Mouse (Mus musculus) embryonic facial prominence, embryonic 11.5 days (tissue): Measurements from ENCODE around the gene Syt1. TPM values are rescaled to one million over a fixed set of nuclear protein-coding genes. Genes with fewer than 3 reads are reported as not detected.

Experiments
- ATAC-seq: fragments of 200-750 bp; cut with Nextera tagmentation; replicated peaks from 2 replicates; pipeline ENCODE4 v1.8.0; 2017; ENCODE audit warnings: low read depth; ENCODE audit not compliant: insufficient number of reproducible peaks, low FRiP score, low TSS enrichment
- DNase-seq: peaks from one replicate; pipeline ENCODE4 v3.0.0-alpha.2; 2015; ENCODE audit warnings: low spot score
- H3K27ac ChIP-seq: fragments of 300-500 bp; sonication (generic); replicated peaks from 2 replicates; pipeline ENCODE4 v1.5.1; 2014; ENCODE audit warnings: mild to moderate bottlenecking, low read depth, low read length, control low read depth
- H3K27me3 ChIP-seq: fragments of 300-500 bp; sonication (generic); 2 replicates; pipeline ENCODE4 v1.6.1; 2014; ENCODE audit warnings: mild to moderate bottlenecking, low read length, moderate library complexity, mixed read lengths; ENCODE audit not compliant: control insufficient read depth, insufficient read depth
- H3K36me3 ChIP-seq: fragments of 300-500 bp; sonication (generic); replicated peaks from 2 replicates; pipeline ENCODE4 v1.6.1; 2014; ENCODE audit warnings: low read depth, mild to moderate bottlenecking, low read length, moderate library complexity, mixed read lengths; ENCODE audit not compliant: control insufficient read depth, insufficient read depth
- H3K4me1 ChIP-seq: fragments of 300-500 bp; sonication (generic); 2 replicates; pipeline ENCODE4 v1.6.1; 2014; ENCODE audit warnings: low read length, mixed read lengths; ENCODE audit not compliant: control insufficient read depth, insufficient read depth
- H3K4me2 ChIP-seq: fragments of 300-500 bp; sonication (generic); 2 replicates; pipeline ENCODE4 v1.6.1; 2014; ENCODE audit warnings: low read depth, mild to moderate bottlenecking, control low read depth, low read length, moderate library complexity
- H3K4me3 ChIP-seq: fragments of 300-500 bp; sonication (generic); 2 replicates; pipeline ENCODE4 v1.5.1; 2014; ENCODE audit warnings: low read depth, low read length, control low read depth
- H3K9ac ChIP-seq: fragments of 300-500 bp; sonication (generic); replicated peaks from 2 replicates; pipeline ENCODE4 v1.6.1; 2014; ENCODE audit warnings: mild to moderate bottlenecking, control low read depth, low read length
- H3K9me3 ChIP-seq: fragments of 300-500 bp; sonication (generic); replicated peaks from 2 replicates; pipeline ENCODE4 v1.6.1; 2016; ENCODE audit warnings: mild to moderate bottlenecking, low read length, inconsistent platforms, mixed read lengths; ENCODE audit not compliant: control insufficient read depth
- WGBS: fragments of 180-500 bp; shearing (Covaris S2); extraction: QIAGEN DNeasy Blood & Tissue Kit; methylation state at CpG from one replicate; pipeline ENCODE4 v1.1.7; 2014; 5-methylcytosine and 5-hydroxymethylcytosine counted together
- polyA plus RNA-seq: library from polyadenylated mRNA; unstranded; fragments of >200 nt; fragmentation: Nextera tagmentation; extraction: Ambion mirVana; gene quantifications from 2 replicates; pipeline ENCODE4 v1.2.1, GENCODE M21; 2014

The Syt1 gene
- polyA plus RNA-seq, 1 experiment from 2014 or later, result 7.1 TPM

GRCm38 (mm10) chr10:108699946-108700345 lies 310.8 kb downstream of the Syt1 start, which contains the start of gene Gm5136:
TSS of gene Gm5136 (minus strand) at chr10:108700160.
- no peak within 1 kb of the TSS for H3K9ac ChIP-seq
- 94% methylated on average over 9 of the region's 9 CpGs for WGBS
- no peaks in the 10 kb centered on the region for H3K9me3 ChIP-seq
- H3K27ac ChIP-seq, result no peak within 1 kb of the TSS
- no peaks in the 10 kb centered on the region for H3K36me3 ChIP-seq
- H3K4me3 ChIP-seq, result no peak within 1 kb of the TSS
- H3K4me1 ChIP-seq, result no peaks in the 10 kb centered on the region
- ATAC-seq, result peak; percentile 50; the same call in 1 of the 2 replicates
- H3K4me2 ChIP-seq, result no peak within 1 kb of the TSS
- no peak for DNase-seq
- no peaks in the 10 kb centered on the region for H3K27me3 ChIP-seq

DNA sequence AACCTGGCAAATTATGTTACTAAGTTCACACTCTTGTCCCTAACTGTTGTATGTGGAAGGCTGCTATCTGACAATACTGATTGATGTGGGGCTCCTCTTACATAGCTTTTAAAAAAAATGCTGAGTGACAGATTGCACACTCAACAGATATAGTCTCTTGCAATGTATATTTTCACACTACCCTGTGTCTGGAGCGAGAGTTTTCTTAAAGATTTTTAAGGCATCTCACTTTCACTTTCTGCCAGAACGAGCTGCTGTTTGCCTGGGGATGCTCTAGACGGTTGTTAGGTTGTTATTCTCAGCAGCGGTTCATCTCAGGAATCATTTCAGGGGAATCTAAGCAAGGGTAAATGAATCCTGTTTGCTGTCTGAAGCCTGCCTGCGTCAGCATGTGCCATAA lies 313.7 kb downstream of the Syt1 start:
- 65% methylated on average over 5 of the region's 5 CpGs for WGBS
- Histone ChIP-seq H3K9ac (no peak overlapping the region), H3K27ac (no peak overlapping the region), H3K4me1 (no peaks in the 10 kb centered on the region), H3K27me3 (no peaks in the 10 kb centered on the region), H3K4me3 (no peak overlapping the region), H3K4me2 (no peak overlapping the region), H3K9me3 (no peaks in the 10 kb centered on the region), H3K36me3 (no peaks in the 10 kb centered on the region)
- DNase-seq, result no peak
- no peak for ATAC-seq

DNA sequence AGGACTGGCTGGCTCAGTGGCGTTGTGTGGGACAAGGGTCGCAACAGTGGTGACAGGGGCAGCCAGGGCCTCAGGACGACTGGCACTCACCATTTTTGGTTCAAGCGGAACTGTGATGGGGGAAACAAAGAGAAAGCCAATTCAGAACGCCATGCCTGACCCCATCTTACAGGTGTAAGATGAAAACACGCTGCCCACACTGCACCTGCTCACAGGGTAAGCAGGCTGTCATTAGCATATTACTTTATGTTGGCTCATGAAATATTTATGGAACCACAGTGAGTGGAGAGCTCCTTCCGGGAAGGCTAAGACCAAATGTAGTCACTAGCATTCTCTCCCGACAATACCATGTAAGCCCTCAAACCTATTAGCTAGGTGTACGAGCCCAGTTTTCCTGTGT lies 319.8 kb downstream of the Syt1 start:
- Histone ChIP-seq H3K27me3 (no peaks in the 10 kb centered on the region), H3K9me3 (no peaks in the 10 kb centered on the region), H3K27ac (no peak overlapping the region), H3K36me3 (no peaks in the 10 kb centered on the region), H3K4me1 (no peaks in the 10 kb centered on the region), H3K4me2 (no peak overlapping the region), H3K4me3 (no peak overlapping the region), H3K9ac (no peak overlapping the region)
- DNase-seq (no peak), ATAC-seq (no peak)
- WGBS, result 68% methylated on average over 9 of the region's 9 CpGs

DNA sequence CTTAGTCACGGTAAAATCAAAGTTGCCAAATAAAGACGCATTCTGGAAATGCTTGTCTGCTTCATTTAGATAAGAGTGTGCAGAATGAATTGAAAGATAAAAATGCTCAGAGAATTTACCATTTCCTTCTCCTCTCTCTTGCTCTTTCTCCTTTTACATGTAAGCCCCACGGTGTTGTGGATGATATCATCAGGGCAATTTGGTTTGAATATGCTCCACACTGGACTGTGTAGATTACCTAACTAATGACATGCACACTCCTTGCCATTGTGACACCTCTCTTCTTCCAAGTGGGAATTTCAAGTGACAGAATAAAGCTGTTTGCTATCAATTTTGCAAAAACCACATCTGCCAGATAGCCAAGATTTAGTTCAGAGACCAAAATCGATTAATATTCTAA lies 324.1 kb downstream of the Syt1 start:
- 87% methylated on average over 4 of the region's 4 CpGs for WGBS

GRCm38 (mm10) chr10:108679675-108680390 lies 330.9 kb downstream of the Syt1 start:
- H3K27ac ChIP-seq, result no peak overlapping the region
- ATAC-seq, result no peak

More for the DNA sequence above, 324.1 kb downstream of the Syt1 start:
- no peaks in the 10 kb centered on the region for H3K9me3 ChIP-seq
- H3K36me3 ChIP-seq, result no peaks in the 10 kb centered on the region
- no peak overlapping the region for H3K4me2 ChIP-seq
- H3K27ac ChIP-seq, result no peak overlapping the region
- no peak overlapping the region for H3K4me3 ChIP-seq
- no peaks in the 10 kb centered on the region for H3K4me1 ChIP-seq
- DNase-seq (no peak), ATAC-seq (no peak)
- no peak overlapping the region for H3K9ac ChIP-seq
- H3K27me3 ChIP-seq, result no peaks in the 10 kb centered on the region

GRCm38 (mm10) chr10:108677053-108677452 lies 333.7 kb downstream of the Syt1 start:
- WGBS, result 84% methylated on average over 8 of the region's 8 CpGs
- Histone ChIP-seq H3K36me3 (no peaks in the 10 kb centered on the region), H3K9me3 (no peaks in the 10 kb centered on the region), H3K4me3 (no peak overlapping the region), H3K9ac (no peak overlapping the region), H3K27me3 (no peaks in the 10 kb centered on the region), H3K27ac (no peak overlapping the region), H3K4me2 (no peak overlapping the region), H3K4me1 (no peaks in the 10 kb centered on the region)
- no peak for DNase-seq
- no peak for ATAC-seq

More at GRCm38 (mm10) chr10:108679675-108680390, 330.9 kb downstream of the Syt1 start:
- WGBS, result 70% methylated on average over 14 of the region's 14 CpGs
- Histone ChIP-seq H3K4me1 (no peaks in the 10 kb centered on the region), H3K9me3 (no peaks in the 10 kb centered on the region), H3K27me3 (no peaks in the 10 kb centered on the region), H3K4me3 (no peak overlapping the region), H3K9ac (no peak overlapping the region), H3K4me2 (no peak overlapping the region), H3K36me3 (no peaks in the 10 kb centered on the region)
- DNase-seq, result no peak

GRCm38 (mm10) chr10:108668944-108669343 lies 341.8 kb downstream of the Syt1 start:
- Histone ChIP-seq H3K4me2 (no peak overlapping the region), H3K4me1 (no peaks in the 10 kb centered on the region), H3K36me3 (no peaks in the 10 kb centered on the region), H3K9me3 (no peaks in the 10 kb centered on the region), H3K4me3 (no peak overlapping the region), H3K9ac (no peak overlapping the region), H3K27ac (no peak overlapping the region), H3K27me3 (no peaks in the 10 kb centered on the region)
- ATAC-seq, result no peak
- WGBS, result 88% methylated on average over 3 of the region's 3 CpGs
- no peak for DNase-seq

GRCm38 (mm10) chr10:108660295-108660694 lies 350.5 kb downstream of the Syt1 start:
- ATAC-seq (no peak), DNase-seq (no peak)
- no peaks in the 10 kb centered on the region for H3K9me3 ChIP-seq
- H3K4me2 ChIP-seq, result no peak overlapping the region
- no peak overlapping the region for H3K4me3 ChIP-seq
- WGBS, result 60% methylated on average over 3 of the region's 3 CpGs
- no peaks in the 10 kb centered on the region for H3K27me3 ChIP-seq
- no peak overlapping the region for H3K9ac ChIP-seq
- H3K36me3 ChIP-seq, result no peaks in the 10 kb centered on the region
- H3K27ac ChIP-seq, result no peak overlapping the region
- no peaks in the 10 kb centered on the region for H3K4me1 ChIP-seq
